Mouse (Mus musculus): ENCODE data around the gene Dlg2. TPM values are rescaled to one million over a fixed set of nuclear protein-coding genes. Genes with fewer than 3 reads are reported as not detected.
A peak's percentile ranks its signal among the peaks of the same experiment; 100 is the strongest.

The Dlg2 gene
- total RNA-seq, 2 experiments from 2014 or later = 0.25 to 0.54 TPM

GRCm38 (mm10) chr7:92034256-92034655 lies 1557.8 kb downstream of the Dlg2 start:
- ATAC-seq (replicated peaks; ENCODE audit: poor library complexity) = no peak

- ATAC-seq (replicated peaks; ENCODE audit: poor library complexity) = no peak
These were observed 1563.7 kb downstream of the Dlg2 start for GRCm38 (mm10) chr7:92040187-92040586.

- ATAC-seq (replicated peaks; ENCODE audit: poor library complexity) = no peak
These were observed 1564.4 kb downstream of the Dlg2 start for GRCm38 (mm10) chr7:92040785-92041411.

- no peak for ATAC-seq (replicated peaks; ENCODE audit: poor library complexity)
These were observed 1568.5 kb downstream of the Dlg2 start for GRCm38 (mm10) chr7:92044966-92045365.

GRCm38 (mm10) chr7:92047271-92047670 lies 1570.8 kb downstream of the Dlg2 start:
- no peak for ATAC-seq (replicated peaks; ENCODE audit: poor library complexity)

- no peak for ATAC-seq (replicated peaks; ENCODE audit: poor library complexity)
These were observed 1572.4 kb downstream of the Dlg2 start for GRCm38 (mm10) chr7:92048876-92049275.

- no peak for ATAC-seq (replicated peaks; ENCODE audit: poor library complexity)
These were observed 1590.4 kb downstream of the Dlg2 start for GRCm38 (mm10) chr7:92066851-92067250.

- no peak for ATAC-seq (replicated peaks; ENCODE audit: poor library complexity)
These were observed 1611.0 kb downstream of the Dlg2 start for GRCm38 (mm10) chr7:92087429-92087828.

GRCm38 (mm10) chr7:92093860-92094259 lies 1617.4 kb downstream of the Dlg2 start:
- peak; percentile 100 for ATAC-seq (replicated peaks; ENCODE audit: poor library complexity)

GRCm38 (mm10) chr7:92095198-92095597 lies 1618.7 kb downstream of the Dlg2 start:
- ATAC-seq (replicated peaks; ENCODE audit: poor library complexity) = no peak

GRCm38 (mm10) chr7:92100847-92101246 lies 1624.4 kb downstream of the Dlg2 start:
- ATAC-seq (replicated peaks; ENCODE audit: poor library complexity) = no peak

GRCm38 (mm10) chr7:92102892-92103543 lies 1626.5 kb downstream of the Dlg2 start:
- ATAC-seq (replicated peaks; ENCODE audit: poor library complexity) = peak; percentile 96

GRCm38 (mm10) chr7:92105477-92105876 lies 1629.0 kb downstream of the Dlg2 start:
- ATAC-seq (replicated peaks; ENCODE audit: poor library complexity) = peak; percentile 58; the same call in 1 of the 2 replicates

GRCm38 (mm10) chr7:92105956-92106355 lies 1629.5 kb downstream of the Dlg2 start:
- ATAC-seq (replicated peaks; ENCODE audit: poor library complexity) = no peak

GRCm38 (mm10) chr7:92113065-92113464 lies 1636.6 kb downstream of the Dlg2 start:
- no peak for ATAC-seq (replicated peaks; ENCODE audit: poor library complexity)

- no peak for ATAC-seq (replicated peaks; ENCODE audit: poor library complexity)
These were observed 1638.9 kb downstream of the Dlg2 start for GRCm38 (mm10) chr7:92115237-92115871.

GRCm38 (mm10) chr7:92123276-92123675 lies 1646.8 kb downstream of the Dlg2 start:
- no peak for ATAC-seq (replicated peaks; ENCODE audit: poor library complexity)

- ATAC-seq (replicated peaks; ENCODE audit: poor library complexity) = no peak
These were observed 1649.4 kb downstream of the Dlg2 start for GRCm38 (mm10) chr7:92125886-92126285.

GRCm38 (mm10) chr7:92134301-92134700 lies 1657.8 kb downstream of the Dlg2 start:
- ATAC-seq (replicated peaks; ENCODE audit: poor library complexity) = no peak

- ATAC-seq (replicated peaks; ENCODE audit: poor library complexity) = no peak
These were observed 1659.2 kb downstream of the Dlg2 start for GRCm38 (mm10) chr7:92135624-92136023.

GRCm38 (mm10) chr7:92140051-92140817 lies 1663.8 kb downstream of the Dlg2 start:
- ATAC-seq (replicated peaks; ENCODE audit: poor library complexity) = no peak
